7 mouse cellular contexts compared by ENCODE assay signal in the genomic region with DNA sequence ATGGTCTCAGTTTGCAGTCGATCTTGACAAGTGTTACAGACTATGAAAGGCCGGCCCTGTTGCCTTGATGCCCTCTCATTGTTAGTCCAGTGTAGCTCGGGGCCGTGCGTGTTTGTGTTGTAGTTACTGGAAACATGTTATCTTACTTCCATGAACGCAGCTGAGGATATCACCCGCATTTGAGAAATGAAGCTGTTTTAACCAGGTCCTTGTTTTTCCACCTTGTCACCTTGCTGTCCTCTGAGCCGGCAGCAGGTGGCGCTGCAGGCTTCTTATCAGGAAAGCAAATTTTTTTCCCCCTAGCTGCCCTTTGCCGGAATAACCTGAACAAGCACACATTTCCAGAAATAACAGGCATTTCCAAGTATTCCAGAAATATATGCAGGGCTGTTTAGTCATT.
DNase-seq lines count a peak whose midpoint lies in the region; ATAC-seq lines count a peak whose summit lies in the region.

No protein-coding gene starts in this region.

- WGBS in forebrain, embryonic 15.5 days: 30% methylated on average over 10 of the region's 10 CpGs

- peak; percentile 57; the same call in 1 of the 2 replicates for ATAC-seq in forebrain, embryonic 15.5 days (replicated peaks)
- ATAC-seq in hematopoietic stem cell, adult 5-6 weeks (replicated peaks in 1 of 2; ENCODE audit: insufficient read depth in 1 of 2, low FRiP score in 2 of 2, low TSS enrichment in 1 of 2, low read depth in 1 of 2, poor library complexity in 2 of 2, severe bottlenecking in 2 of 2): peak; percentile 78 to 81
- peak; percentile 93 for ATAC-seq in megakaryocyte progenitor cell, adult 5-6 weeks (replicated peaks; ENCODE audit: poor library complexity)

- no peaks in the 10 kb centered on the region for H3K36me3 ChIP-seq in forebrain, embryonic 15.5 days

- no peak overlapping the region for H3K4me2 ChIP-seq in forebrain, embryonic 15.5 days (replicated peaks)

- H3K9ac ChIP-seq in forebrain, embryonic 15.5 days (replicated peaks): no peak overlapping the region

- H3K27ac ChIP-seq in forebrain, embryonic 15.5 days (replicated peaks): no peak overlapping the region

- H3K4me1 ChIP-seq in forebrain, embryonic 15.5 days: no peaks in the 10 kb centered on the region

- H3K4me3 ChIP-seq in forebrain, embryonic 15.5 days: no peak overlapping the region

- no peaks in the 10 kb centered on the region for H3K27me3 ChIP-seq in forebrain, embryonic 15.5 days

- DNase-seq in WW6 (ENCODE audit: low read depth, low spot score): peak; percentile 55
- peak; percentile 19 for DNase-seq in c-Kit-positive CD71-positive TER-119-positive erythroid progenitor cells, embryonic 14.5 days (ENCODE audit: low spot score)
- peak; percentile 56 to 77 for DNase-seq in layer of hippocampus, postnatal 14 days (ENCODE audit: low spot score in 2 of 2)
- peak; percentile 19 for DNase-seq in skeletal muscle tissue, adult 2 months (ENCODE audit: low read depth, low spot score)

- no peaks in the 10 kb centered on the region for H3K9me3 ChIP-seq in forebrain, embryonic 15.5 days
